Mouse (Mus musculus): Measurements from ENCODE around the gene Phf21b. TPM values are rescaled to one million over a fixed set of nuclear protein-coding genes. Genes with fewer than 3 reads are reported as not detected.

Phf21b gene
- polyA plus RNA-seq, 1 experiment = 0.90 TPM

- no peak overlapping the region for H3K4me3 ChIP-seq (ENCODE audit: insufficient read depth, low read length)
- H3K4me1 ChIP-seq (ENCODE audit: control insufficient read depth, insufficient read depth, low read length) = no peaks in the 10 kb centered on the region
- no peak for TF ChIP-seq POLR2A (IDR thresholded peaks at IDR 0.05; ENCODE audit: low read depth, low read length)
- TF ChIP-seq CTCF (IDR thresholded peaks at IDR 0.05; ENCODE audit: borderline replicate concordance, insufficient read depth, low read length) = no peak
- no peak overlapping the region for H3K27ac ChIP-seq (ENCODE audit: insufficient read depth, low read length)
These were observed 118.9 kb downstream of the Phf21b start for GRCm38 (mm10) chr15:84736994-84737346.

- Histone ChIP-seq H3K27ac (ENCODE audit: insufficient read depth, low read length) (no peak overlapping the region), H3K4me3 (ENCODE audit: insufficient read depth, low read length) (no peak overlapping the region), H3K4me1 (ENCODE audit: control insufficient read depth, insufficient read depth, low read length) (no peaks in the 10 kb centered on the region)
- TF ChIP-seq POLR2A (IDR thresholded peaks at IDR 0.05; ENCODE audit: low read depth, low read length) (no peak), CTCF (IDR thresholded peaks at IDR 0.05; ENCODE audit: borderline replicate concordance, insufficient read depth, low read length) (no peak)
These were observed 119.4 kb downstream of the Phf21b start for GRCm38 (mm10) chr15:84736346-84736993.

Other genes starting within 250 kb of the Phf21b start
- gene Prr5, start 186.4 kb downstream of the Phf21b start, polyA plus RNA-seq (2011; ENCODE audit: insufficient read length, low read depth, missing spikeins) = 18.6 and 19.5 TPM in 2 replicates
- gene Arhgap8, start 136.0 kb downstream of the Phf21b start, polyA plus RNA-seq (2011; ENCODE audit: insufficient read length, low read depth, missing spikeins) = 2.0 and 3.0 TPM in 2 replicates
- 0.07 and 0.28 TPM in 2 replicates for gene Gm29666, start 64.0 kb upstream of the Phf21b start, polyA plus RNA-seq (2011; ENCODE audit: insufficient read length, low read depth, missing spikeins)
- gene Nup50, start 67.4 kb upstream of the Phf21b start, polyA plus RNA-seq (2011; ENCODE audit: insufficient read length, low read depth, missing spikeins) = 45.7 and 47.9 TPM in 2 replicates
- 23.5 and 35.8 TPM in 2 replicates for gene 5031439G07Rik, start 132.5 kb upstream of the Phf21b start, polyA plus RNA-seq (2011; ENCODE audit: insufficient read length, low read depth, missing spikeins)
- gene Upk3a, start 161.1 kb upstream of the Phf21b start, polyA plus RNA-seq (2011; ENCODE audit: insufficient read length, low read depth, missing spikeins) = not detected in 2 replicates
- 21.1 and 28.6 TPM in 2 replicates for gene Fam118a, start 172.9 kb upstream of the Phf21b start, polyA plus RNA-seq (2011; ENCODE audit: insufficient read length, low read depth, missing spikeins)

Data from embryonic fibroblast, embryonic 13.5 days (primary cell).